Mouse (Mus musculus) heart, adult 10 weeks (tissue): ENCODE measurements around the gene Mllt10. TPM values are rescaled to one million over a fixed set of nuclear protein-coding genes. Genes with fewer than 3 reads are reported as not detected.

Experiments
- polyA plus RNA-seq: library from polyadenylated mRNA; stranded (reverse); fragments of 350-450 nt; fragmentation: Illumina TruSeq; extraction: RNeasy Lipid Tissue Mini Kit (QIAGEN cat#74804); gene quantifications from one replicate; pipeline ENCODE4 v1.2.3, GENCODE M21; 2014; ENCODE audit warnings: low read depth, low replicate concordance

Gene Mllt10
- 16.8 TPM for polyA plus RNA-seq

GRCm38 (mm10) chr2:18055016-18055928, at the start of gene Mllt10:
TSS of gene Mllt10 (plus strand) at chr2:18055237.

GRCm38 (mm10) chr2:18037491-18037890, 17.5 kb upstream of the Mllt10 start, which contains the start of gene A930004D18Rik:
TSS of gene A930004D18Rik (minus strand) at chr2:18037737.

GRCm38 (mm10) chr2:18048453-18049075, 6.5 kb upstream of the Mllt10 start, which contains the start of gene Skida1:
TSS of gene Skida1 (minus strand) at chr2:18049051.

Other genes with a start within 250 kb of the Mllt10 start
- not detected for gene H2al2a, start 58.3 kb upstream of the Mllt10 start, polyA plus RNA-seq
- 3.5 TPM for gene A930004D18Rik, start 17.5 kb upstream of the Mllt10 start, polyA plus RNA-seq
- 1.8 TPM for gene Skida1, start 6.2 kb upstream of the Mllt10 start, polyA plus RNA-seq